Mouse (Mus musculus): Measurements from ENCODE around the gene Cyp24a1.

Gene Cyp24a1

DNA sequence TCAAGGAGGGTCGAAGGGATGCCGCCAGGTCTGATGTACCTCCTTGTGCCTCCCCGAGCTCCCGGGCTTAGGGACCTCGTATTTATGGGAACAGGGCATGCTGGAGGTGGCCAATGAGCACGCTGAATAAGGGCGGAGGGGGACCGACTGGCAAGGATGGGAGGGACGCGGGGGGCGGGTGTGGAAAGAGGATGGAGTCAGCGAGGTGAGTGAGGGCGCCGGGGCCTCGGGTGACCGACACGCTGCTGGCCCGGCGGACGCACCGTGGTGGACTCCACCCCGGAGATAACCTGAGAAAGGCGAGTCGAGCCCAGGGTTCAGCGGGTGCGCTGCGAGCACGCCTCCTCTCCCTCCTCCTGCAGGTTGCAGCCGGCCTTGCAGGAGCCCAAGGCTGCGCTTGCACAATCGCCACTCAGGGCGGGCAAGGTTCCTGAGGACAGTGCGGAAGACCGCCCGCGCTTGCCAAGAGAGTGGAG is at the start of gene Cyp24a1:
Cyp24a1 (minus strand) TSS at position 55 of the 476 bp plus-strand sequence.
- peak; percentile 75 for DNase-seq (ENCODE audit: extremely low spot score, low spot score)

DNA sequence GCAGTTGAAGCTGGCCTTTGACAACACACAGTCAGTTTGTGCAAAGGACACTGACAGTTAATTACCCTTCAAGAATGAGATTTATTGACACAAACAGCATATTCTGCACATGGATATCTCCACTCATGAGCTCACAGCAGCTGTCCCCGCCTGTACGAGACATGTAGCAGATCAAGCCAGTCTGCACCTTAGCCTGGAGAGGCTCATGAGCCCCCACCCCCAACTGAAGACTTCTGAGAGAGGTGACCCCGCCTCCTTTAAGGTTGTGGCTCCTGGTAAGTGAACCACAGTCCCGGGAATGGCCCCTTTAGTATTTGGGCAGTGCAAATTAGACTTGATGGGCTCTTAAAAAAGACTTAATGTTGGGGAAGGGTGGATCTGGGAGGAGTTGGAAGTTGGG is 48.8 kb upstream of the Cyp24a1 start:
- no peak for DNase-seq (ENCODE audit: extremely low spot score, low spot score)

DNA sequence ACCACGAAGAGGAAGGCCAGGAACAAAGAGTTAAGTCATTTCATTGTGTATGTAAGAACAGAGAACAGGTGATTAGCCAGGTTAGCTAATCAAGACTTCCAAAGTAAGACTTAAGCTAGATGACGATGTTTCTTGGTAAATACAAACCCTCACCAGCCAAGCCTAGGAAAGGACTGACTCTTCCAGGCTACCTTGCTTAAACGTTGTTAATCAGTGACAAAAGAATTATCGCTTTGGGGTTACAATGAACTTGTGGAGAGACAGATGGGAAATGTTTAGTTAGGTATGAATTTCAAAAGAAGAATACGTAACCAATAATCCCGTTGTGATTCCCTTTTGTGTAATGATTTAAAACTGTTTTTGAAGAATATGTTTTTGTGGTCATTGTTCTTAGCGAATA is 48.0 kb upstream of the Cyp24a1 start:
- DNase-seq (ENCODE audit: extremely low spot score, low spot score): no peak

DNA sequence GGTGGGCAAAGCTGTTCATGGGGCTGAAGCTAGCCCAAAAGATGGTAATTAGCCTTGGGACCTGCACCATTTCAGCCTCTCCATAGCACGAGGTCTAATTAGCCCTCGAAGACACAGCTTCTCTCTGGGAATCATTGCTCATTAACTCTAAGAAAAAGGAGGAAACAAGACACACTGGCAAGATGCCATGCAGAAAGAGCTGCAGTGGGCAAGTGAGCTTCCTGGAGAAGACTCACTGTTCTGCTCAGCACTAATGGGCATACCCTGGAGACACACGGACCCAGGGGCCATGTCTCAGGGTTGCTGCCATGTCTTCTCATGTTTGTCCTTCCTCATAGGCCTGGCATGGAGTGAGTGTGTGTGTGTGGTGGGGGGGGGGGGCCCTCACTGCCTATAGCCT is 47.2 kb upstream of the Cyp24a1 start:
- DNase-seq (ENCODE audit: extremely low spot score, low spot score): no peak

DNA sequence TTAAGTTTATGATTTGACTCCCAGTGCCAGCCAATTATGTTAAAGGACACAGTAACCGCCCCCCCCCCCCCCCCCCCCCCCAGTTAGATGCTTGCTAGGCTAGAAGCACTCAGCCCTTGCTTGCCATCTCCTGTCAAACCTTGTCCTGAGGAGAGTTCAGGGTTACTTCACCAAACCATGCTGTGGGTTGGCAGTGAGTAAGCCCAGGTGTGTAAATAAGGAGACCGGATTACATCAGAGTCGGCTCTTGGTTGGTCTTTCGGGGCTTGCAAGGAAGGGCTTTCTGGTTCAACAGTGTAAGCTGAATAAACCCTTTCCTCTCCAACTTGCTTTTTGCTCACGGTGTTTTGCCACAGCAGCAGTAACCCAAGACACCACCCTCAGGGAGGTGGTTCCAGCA is 46.7 kb upstream of the Cyp24a1 start:
- no peak for DNase-seq (ENCODE audit: extremely low spot score, low spot score)

DNA sequence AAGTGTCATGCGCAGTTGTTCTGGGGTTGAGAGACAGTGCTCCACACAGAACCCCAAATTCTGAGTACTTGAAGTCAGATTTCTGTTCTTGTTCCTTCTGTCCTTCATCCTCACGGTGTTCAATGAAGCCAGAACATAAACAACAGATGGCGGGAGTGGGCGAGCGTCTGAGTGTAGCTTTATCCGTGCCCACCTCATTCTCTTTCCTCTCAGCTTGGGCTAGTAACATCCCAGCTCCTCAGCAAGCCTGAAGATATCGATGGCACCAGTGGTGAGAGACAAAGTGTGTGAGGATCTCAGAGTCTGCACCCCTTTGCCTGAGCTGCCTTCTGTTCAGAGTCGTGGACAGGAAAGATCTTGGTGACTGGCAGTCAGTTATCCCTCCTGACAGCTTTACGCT is 42.3 kb upstream of the Cyp24a1 start:
- no peak for DNase-seq (ENCODE audit: extremely low spot score, low spot score)

DNA sequence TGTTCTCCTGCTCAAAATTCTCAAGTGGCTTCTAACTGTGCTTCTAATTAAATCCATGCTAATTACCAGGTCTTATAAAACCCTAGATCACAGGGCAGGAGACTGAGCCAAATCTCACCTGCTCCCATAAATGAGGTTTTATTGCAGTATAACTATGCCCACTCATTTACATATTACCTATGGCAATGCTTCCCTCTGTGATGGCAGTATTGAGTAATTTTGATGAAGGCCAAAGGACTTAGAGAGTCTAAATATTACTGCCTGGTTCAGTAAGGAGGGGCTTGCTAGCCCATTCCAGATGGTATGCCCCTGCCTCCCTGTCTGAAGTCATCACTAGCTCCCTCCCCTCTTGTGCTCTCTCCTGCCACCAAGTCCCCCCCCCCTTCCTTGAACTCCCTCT is 38.9 kb upstream of the Cyp24a1 start:
- no peak for DNase-seq (ENCODE audit: extremely low spot score, low spot score)

DNA sequence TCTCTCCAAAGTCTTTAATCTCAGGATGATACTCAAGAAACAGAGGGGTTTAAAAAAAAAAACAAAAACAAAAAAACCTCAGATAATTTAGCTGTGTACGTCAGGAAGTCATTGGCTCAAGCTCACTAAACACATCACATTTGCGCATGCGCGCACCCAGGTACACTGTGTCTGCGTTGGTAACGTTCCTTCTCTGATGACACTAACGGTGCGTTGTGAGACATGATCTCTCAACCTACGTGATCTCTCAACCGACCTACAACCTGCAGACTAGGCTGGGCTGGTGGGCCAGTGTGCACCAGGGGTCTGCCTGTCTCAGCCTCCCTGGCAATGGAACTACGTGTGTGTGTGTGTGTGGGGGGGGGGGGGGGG is 37.8 kb upstream of the Cyp24a1 start:
- no peak for DNase-seq (ENCODE audit: extremely low spot score, low spot score)

DNA sequence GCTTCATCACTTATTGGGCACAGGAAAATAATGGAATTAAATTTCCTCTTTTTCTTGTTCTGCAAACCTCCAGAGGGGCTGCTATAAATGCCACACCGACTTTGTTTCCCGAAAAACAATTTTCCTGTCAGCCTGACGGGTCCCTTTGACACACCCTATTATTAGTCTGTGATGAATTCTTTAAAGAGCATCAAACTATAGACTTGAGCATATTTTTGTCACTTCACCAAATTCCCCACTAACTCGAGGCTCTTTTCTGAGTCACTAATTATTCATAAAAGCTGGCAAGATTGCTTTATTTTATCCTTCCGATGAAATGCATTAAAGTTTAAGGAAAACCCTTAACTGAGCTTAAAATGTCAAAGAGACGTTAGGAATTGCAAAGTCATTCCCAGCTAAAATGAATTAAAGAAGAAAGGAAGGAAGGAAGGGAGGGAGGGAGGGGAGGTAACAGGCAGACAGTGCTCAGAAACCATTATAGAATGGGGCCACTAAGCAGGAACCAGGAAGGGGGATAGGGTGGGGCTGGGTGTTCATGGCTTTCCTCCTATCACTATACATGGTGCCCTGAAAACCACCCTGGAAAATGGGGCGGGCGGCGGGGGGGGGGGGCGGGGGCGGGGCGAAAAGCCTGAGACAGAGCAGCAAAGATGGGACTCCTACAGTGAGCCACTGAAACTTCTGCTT is 37.3 kb upstream of the Cyp24a1 start:
- no peak for DNase-seq (ENCODE audit: extremely low spot score, low spot score)

DNA sequence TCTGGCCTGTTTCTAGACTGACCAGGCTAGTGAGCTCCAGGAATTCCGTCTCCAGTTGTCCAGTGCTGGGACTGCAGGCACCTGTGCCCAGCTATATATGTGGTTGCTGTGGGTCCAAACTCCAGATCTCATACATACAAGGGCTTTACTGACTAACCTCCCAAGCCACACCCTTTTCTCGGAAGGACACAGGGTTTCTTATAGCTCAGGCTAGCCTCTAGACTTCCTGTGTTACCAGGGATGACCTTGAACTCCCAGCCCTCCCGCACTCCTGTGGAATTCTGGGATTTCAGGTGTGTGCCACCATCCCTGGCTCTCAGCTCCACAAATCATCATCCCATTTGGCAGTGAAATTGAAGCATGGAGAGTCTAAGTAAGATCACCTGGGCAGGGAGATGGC is 33.3 kb upstream of the Cyp24a1 start:
- no peak for DNase-seq (ENCODE audit: extremely low spot score, low spot score)

DNA sequence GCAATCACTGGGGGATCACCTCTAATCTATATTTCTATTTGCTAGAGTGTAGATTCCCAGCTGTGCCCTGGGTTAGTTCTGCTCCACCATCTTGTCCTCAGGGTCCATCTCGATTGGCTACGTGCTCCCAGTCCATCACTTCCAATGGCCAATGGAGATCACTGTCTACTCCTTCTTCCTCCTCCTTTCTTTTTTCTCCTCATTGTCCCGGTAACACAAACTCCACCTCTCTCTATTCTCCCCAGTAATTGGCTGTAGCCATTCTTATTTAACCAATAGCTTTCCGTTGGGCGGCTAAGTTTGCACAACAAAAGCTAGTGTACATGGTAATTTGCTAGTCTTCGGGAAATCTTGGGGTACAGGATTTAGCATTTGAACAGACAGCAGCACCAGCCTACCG is 32.8 kb upstream of the Cyp24a1 start:
- DNase-seq (ENCODE audit: extremely low spot score, low spot score): no peak

DNA sequence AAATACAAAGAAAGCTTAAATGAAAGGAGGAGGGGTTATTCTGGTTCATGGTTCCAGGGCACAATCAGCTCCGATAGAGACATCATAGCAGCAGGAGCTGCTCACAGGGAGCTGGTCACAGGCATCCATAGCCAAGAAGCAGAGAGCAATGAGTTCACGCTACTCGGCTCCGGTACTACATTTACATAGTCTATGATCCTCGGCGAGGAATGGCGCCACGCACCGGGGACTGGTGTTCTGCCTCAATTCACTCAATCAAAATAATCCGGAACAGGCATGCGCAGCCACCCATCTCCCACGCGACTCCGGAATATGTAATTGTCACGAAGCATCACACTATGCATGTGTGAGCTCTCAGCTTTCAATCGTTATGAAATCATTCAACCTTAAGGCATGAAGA is 31.1 kb upstream of the Cyp24a1 start:
- DNase-seq (ENCODE audit: extremely low spot score, low spot score): no peak

DNA sequence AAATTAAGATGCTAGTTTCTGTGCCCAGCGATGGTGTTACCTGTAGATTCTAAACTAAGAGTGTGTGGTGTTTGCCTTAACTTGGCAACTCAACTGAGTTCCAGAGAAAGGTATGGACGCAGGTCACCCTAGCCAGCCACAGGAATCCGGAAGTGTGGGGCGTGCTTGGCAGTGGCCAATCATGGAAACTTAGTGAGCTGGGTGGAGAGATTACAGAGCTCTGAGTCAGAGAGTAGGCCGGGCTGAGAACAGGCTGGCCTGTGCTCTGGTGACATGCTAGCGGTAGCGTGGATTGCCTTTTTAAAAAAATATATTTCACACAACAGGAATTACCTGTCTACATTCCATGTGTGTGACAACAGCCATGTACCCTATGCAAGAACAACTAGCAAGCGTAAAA is 29.6 kb upstream of the Cyp24a1 start:
- no peak for DNase-seq (ENCODE audit: extremely low spot score, low spot score)

DNA sequence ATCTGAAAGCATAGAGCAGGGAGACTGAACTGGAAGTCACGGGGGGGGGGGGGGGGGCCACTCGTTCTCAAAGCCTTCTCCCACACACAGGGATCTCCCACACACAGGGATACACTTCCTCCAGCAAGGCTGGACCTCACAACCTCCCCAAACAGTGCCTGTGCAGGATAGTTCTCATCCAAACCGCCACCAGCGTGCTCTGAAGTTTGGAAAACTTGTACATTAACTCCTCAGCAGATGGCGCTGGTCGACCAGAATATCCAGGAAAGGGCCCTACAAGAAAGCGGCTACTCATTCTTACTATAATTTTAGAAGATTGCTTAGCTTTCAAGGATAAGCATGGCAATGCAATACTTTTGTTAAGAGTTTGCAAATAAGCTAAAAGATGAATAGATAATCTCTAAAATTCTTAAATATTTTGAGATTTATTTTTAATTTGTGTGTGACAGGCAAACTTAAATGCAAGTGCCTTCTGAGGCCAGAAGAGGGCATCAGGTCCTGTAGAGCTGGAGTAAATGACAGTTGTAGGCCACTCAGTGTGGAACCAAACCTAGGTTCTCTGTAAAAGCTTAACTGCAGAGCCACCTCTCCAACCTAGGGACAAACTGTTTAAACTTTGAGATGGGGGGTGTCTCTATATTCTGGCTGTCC is 23.5 kb upstream of the Cyp24a1 start:
- DNase-seq (ENCODE audit: extremely low spot score, low spot score): peak; percentile 58

DNA sequence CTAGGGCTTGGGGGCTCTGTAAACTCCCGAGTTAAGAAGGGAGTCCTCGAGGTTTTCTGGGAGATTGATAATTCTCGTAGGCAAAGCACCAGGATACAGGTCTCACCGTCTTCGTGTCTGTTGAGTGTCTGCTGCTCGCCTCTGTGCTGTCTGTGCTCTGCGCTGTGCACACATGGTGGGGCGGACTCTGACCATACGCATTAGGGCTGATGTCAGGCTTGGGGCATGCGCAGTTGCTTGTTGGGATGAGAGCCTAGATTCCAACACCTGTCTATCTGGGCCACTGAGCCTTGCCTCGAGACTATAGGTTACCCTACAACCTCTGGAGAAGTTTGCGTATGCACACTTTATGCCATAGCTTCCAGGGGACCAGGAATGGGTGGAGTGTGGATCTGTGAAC is 16.8 kb upstream of the Cyp24a1 start:
- DNase-seq (ENCODE audit: extremely low spot score, low spot score): no peak

DNA sequence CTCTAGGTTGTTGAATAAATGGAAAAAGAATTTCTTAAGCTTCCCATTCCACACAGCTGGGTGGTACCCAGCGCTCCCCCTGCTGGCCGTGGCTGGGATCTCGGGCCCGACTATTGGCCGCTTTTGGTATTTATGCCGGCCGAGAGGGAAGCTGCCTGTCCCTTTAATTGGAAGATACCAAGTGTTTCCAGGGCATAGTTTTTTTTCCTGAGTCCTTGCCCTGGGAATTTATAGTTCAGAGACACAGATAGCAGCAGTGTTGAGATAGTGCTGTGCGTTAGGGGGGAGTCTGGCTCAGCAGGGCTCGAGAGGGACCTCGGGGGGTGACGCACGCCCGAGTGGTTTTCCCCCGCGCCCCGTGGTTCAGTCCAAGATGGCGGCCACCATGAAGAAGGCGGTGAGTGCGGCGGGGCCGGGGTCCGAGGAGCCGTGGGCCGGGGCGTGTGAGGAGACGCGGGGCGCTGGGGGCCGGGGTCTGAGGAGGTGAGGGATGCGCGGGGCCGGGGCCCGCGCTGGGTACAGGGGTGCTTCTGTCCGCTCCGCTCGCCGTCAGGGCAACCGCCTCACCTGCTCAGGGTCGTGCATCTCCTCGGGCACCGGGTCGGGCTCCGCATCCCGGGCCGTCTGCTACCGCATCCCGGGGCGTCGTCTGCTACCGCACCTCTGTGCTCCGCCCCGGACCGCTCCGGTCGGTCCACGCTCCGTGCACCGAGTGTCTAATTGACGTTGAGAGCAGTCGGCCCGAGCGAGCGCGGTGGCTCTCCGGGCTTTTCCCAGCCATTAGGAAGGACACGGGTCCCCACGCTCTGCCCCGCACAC is 14.3 kb upstream of the Cyp24a1 start:
- DNase-seq (ENCODE audit: extremely low spot score, low spot score): peak; percentile 95

DNA sequence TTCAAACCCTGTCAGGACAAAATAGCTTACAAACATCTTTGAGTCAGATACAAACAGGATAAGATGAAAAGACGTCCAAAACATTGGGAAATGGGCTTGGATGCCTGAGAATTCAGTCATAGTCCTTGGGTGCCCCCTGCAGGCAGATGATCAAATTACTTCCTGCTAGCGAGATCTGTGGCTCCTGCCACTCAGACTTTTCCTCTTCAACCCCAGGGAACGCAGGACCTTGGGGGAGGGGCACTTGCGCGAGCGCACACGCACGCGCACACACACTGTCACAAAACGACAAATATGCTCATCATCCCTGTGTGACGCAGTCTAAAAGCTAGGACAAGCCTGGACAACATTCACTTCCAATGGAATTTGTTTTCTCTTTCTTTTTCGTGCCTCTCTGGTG is 11.9 kb upstream of the Cyp24a1 start:
- peak; percentile 93 for DNase-seq (ENCODE audit: extremely low spot score, low spot score)

DNA sequence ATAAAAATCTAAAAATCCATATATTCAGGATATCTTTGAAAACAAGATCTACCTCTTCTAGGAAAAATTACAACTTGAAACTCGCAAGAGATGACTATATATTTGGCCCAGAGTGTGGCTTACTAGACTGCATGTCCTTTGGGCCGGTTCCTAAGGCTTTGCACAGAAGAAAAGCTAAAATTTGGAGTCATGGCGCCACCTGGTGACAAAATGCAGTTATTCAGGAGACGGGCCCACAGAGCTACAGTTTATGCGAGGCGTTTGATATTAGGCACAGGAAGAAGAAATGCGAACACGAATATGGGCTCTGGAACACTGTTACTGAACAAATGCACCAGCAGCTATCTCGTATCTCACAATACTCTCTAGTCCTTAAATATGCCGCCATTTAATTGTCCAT is 10.8 kb upstream of the Cyp24a1 start:
- DNase-seq (ENCODE audit: extremely low spot score, low spot score): peak; percentile 81

DNA sequence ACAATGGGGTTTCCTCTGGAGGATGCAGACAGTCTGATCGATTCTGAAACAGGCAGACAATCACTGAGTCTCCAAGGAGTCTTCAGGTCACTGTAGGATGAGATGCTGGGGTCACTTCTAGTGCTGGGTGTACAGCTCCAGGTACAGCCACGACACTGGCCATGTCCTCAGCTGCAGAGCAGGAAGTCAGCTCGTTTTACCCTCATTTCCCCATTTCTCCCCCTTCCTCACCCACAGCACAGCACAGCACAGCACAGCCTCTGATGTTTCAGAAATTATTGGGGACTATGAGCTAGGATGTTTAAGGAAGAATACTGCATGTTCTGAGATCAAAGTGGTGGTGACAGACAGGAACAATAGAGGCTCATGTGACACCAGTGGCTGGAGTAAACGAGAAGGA is 7.0 kb upstream of the Cyp24a1 start:
- DNase-seq (ENCODE audit: extremely low spot score, low spot score): no peak

DNA sequence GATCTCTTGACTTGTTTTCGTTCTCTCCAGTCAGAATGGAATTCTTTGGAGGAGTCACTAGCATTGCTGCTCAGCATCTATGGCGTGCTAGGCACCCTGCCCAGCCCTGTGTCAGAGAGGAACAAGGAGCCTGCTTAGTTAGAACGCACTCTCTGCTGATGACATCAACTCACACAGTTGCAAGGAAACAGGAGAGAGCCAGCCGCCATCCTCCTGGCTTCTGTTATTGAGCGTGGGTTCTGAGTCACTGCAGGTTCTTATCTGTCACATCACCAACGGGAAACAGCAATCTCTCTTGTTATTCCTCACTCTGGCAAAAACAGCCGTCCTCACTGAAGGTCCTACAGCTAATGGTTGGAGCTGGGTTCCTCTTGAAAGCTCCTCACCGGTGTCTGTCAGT is 6.4 kb upstream of the Cyp24a1 start:
- no peak for DNase-seq (ENCODE audit: extremely low spot score, low spot score)

DNA sequence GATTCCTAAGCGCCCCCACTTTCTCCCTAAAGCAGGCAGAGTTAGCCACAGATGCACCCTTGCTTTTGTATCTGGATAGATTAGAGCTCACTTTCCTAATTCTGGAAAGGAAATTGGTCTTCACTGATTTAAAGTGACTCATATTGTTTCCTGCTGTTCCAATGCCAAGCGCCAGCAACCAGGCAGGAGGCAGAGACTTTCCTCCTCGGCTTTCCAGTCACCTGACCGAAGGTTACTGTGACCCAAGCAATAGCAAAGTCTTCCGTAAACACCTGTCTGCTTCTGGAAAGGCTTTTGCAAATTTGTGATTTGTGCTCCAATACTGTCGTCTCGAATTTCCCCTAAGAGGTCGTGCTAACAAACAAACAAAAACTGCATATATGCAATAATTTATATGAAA is 1.1 kb upstream of the Cyp24a1 start:
- DNase-seq (ENCODE audit: extremely low spot score, low spot score): no peak

DNA sequence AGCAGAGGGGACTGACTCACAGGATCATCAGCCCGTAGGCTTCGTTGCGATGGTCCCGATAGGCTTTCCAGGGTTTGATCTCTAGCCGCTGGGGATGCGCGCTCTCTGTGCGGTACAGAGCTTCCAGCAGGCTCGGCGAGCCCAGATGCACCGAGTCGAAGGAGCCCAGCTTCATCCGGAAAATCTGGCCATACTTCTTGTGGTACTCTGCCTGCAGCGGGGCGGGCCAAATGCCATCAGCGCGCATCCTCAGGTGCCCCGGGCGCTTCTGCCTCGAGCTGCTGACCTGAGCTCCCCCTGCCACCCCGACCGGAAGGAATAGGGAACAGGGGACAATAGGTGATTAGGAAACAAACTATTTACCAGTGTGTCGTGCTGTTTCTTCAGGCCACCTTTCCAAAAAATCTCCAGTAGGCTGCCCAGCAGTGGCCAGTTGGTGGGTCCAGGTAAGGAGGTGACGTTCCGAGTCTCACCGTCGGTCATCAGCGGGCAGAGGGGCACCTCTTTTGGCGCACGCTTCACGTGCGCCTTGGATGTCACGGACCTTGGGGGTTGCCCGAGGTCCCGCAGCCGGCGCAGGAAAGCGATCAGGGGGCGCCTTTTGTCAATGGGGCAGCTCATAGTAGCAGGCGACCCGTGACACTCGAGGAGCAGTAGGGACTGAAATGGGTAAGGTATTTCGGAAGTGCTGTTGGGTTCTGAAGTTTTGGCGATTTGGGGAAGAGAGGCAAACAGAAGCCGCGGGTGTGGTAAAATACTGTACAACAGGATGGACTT is 603 bp downstream of the Cyp24a1 start, which contains the start of gene Pfdn4:
Pfdn4 (plus strand) TSS at position 275 of the 777 bp plus-strand sequence.
- peak; percentile 67 for DNase-seq (ENCODE audit: extremely low spot score, low spot score)
